Mouse (Mus musculus): ENCODE data around the gene Rabl3. TPM values are rescaled to one million over a fixed set of nuclear protein-coding genes. Genes with fewer than 3 reads are reported as not detected.

Rabl3 gene
- polyA plus RNA-seq, 2 experiments from 2014 or later, result 10.5 to 13.3 TPM

GRCm38 (mm10) chr16:37598463-37598862, 58.8 kb downstream of the Rabl3 start:
- no peak for ATAC-seq

DNA sequence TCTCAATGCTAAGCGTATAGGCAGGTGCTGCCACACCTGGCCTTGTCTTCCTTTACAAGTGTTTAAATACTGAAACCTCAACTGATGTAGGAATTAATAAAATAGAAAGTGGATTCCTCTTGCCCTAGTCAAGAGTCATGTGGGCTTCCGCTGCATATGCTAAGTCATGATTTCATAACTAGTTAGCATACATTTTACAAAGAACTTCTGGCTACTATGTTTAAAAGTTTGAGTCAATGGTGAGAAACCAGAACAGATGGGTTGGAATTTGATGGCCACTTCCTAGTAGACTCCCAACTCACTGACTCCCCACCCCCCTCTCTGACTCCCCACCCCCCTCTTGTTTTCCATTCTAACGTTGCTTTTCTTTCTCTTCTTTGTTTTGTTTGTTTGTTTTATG, 59.6 kb downstream of the Rabl3 start:
- no peak for ATAC-seq

GRCm38 (mm10) chr16:37603431-37603830, 63.7 kb downstream of the Rabl3 start:
- ATAC-seq, result no peak

GRCm38 (mm10) chr16:37604243-37604642, 64.6 kb downstream of the Rabl3 start:
- ATAC-seq, result no peak

DNA sequence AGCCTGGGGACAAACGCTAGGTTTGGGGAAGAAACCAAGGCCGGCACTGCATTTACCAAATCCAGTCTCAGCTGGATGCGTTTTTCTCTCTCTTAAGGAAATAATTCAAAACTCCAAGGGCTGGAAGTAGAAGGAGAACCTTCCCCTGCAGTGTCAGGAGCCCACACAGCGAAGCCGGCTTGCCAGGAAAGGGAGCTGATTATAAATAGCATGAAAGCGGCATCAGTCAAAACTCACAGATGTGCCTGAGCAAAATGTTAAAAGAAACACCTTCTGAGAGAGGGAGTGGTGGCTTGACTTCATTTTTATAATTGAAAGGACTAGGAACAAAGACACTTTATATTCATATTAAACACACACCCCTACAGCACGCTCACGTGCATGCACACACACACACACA, 70.6 kb downstream of the Rabl3 start:
- ATAC-seq, result no peak

- no peak for ATAC-seq
Observed at GRCm38 (mm10) chr16:37611072-37611471, 71.4 kb downstream of the Rabl3 start.

DNA sequence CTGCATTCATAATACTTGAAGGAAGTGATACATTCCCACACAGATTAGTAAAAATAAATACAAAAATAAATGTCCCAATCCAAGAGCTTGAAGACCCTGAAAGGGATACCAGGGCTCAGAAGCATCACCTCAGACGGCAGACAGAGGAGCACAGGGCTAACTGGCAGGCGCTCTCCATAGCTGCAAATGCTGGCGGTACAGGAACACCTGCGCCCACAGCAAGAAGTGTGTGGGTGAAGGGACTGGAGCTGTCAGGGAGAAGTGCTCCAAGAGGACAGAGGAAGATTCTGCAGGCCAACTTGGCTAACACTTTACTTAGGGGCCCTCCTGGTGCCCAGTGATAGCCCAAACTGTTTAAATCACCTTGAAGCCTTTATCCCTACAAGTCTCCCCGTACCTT, 72.3 kb downstream of the Rabl3 start:
- ATAC-seq, result no peak

DNA sequence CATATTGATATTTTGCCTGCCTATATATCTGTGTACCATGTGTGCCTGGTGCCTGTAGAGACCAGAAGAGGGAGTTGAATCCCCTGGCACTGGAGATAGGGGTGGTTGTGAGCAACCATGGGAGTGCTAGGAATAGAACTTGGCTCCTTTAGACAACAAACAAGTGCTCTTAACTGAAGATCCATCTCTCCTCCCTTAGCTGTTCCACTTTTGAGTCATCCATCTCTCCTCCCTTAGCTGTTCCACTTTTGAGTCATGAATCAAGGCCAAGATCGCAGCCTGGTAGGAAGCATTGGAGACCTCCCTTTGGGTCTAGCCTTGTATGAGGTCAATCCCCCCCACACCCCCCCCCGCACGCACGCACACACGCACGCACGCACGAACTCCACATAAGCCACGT, 74.9 kb downstream of the Rabl3 start:
- ATAC-seq, result no peak

DNA sequence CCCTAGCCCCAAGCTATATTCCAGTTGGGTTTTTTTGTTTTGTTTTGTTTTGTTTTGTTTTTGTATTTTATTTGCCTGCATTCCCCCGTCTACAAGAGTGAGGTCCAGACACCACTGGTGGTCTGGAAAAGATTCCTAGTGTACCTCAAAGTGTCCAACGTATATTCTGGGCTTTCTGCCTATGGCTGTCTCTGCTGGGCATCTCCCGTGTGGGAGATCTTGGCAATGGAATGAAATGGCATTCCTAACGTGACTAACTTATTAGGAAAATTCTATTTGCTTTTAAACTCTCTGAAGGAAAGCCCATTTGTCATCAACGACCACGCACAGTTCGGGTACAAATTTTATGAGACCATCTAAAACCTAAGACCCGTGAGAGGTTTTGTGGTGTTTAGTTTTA, 75.7 kb downstream of the Rabl3 start:
- ATAC-seq, result no peak

GRCm38 (mm10) chr16:37616104-37616503, 76.4 kb downstream of the Rabl3 start:
- ATAC-seq, result no peak

DNA sequence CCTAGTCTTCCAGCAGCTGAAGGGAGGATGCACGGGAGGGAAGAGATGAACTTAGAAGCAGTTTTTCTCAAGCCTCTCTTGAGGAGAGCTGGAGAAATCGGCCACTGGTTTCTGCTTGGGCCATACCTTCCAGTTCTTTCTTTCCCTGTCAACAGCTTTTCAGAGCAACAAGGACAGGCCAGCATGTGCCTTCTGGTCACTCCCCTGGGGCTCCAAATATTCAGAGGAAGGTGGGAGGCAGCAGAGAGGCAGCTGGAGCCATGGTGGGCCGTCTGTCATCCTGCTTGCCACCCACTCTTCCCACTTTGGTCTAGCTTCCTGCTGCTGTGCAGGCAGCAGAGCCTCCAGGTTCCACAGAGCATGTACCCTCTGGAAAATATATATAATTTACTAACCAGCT, 78.0 kb downstream of the Rabl3 start:
- no peak for ATAC-seq

Other genes with a start within 250 kb of the Rabl3 start
- gene Stxbp5l, start 154.9 kb upstream of the Rabl3 start, polyA plus RNA-seq (2017; shearing (Covaris generic)), result under 1 TPM in 1 of 2 experiments, not detected in 1; 0.52 TPM
- 10 to 100 TPM; 10.3 to 12.9 TPM for gene Gtf2e1, start 96 bp upstream of the Rabl3 start, polyA plus RNA-seq (2017; shearing (Covaris generic))
- not detected for gene Hgd, start 40.3 kb downstream of the Rabl3 start, polyA plus RNA-seq (2017; shearing (Covaris generic))
- gene Ndufb4, start 114.6 kb downstream of the Rabl3 start, polyA plus RNA-seq (2017; shearing (Covaris generic)), result 10 to 100 TPM; 47.3 to 60.5 TPM
- under 1 TPM in 1 of 2 experiments, not detected in 1; 0.62 TPM for gene Fstl1, start 237.0 kb downstream of the Rabl3 start, polyA plus RNA-seq (2017; shearing (Covaris generic))

Data from activated CD4-positive, CD25-positive, alpha-beta regulatory T cell, adult 4 months (primary cell).